Mouse (Mus musculus) stomach, embryonic 14.5 days (tissue): Measurements from ENCODE around the gene Nsrp1. TPM values are rescaled to one million over a fixed set of nuclear protein-coding genes. Genes with fewer than 3 reads are reported as not detected.
"Not testable (repeated sequence)": the region's sequence is repeated elsewhere in the genome, so short reads cannot be mapped to it uniquely, and the experiment has no call there.

Experiments used
- ATAC-seq: fragments of 200-750 bp; cut with Nextera tagmentation; 2 replicates; pipeline ENCODE4 v1.8.0; 2017; ENCODE audit warnings: low read depth, moderate TSS enrichment; ENCODE audit not compliant: insufficient number of reproducible peaks, insufficient read depth, low FRiP score
- H3K27ac ChIP-seq: fragments of 300-500 bp; sonication (generic); 2 replicates; pipeline ENCODE4 v1.5.1; 2014; ENCODE audit warnings: mild to moderate bottlenecking, low read length, moderate library complexity, mixed read lengths
- H3K27me3 ChIP-seq: fragments of 300-500 bp; sonication (generic); 2 replicates; pipeline ENCODE4 v1.6.1; 2014; ENCODE audit warnings: low read length, control low read depth, mixed read lengths; ENCODE audit not compliant: control insufficient read depth, insufficient read depth
- H3K36me3 ChIP-seq: fragments of 300-500 bp; sonication (generic); 2 replicates; pipeline ENCODE4 v1.6.1; 2014; ENCODE audit warnings: mild to moderate bottlenecking, control low read depth, low read length, moderate library complexity, mixed read lengths; ENCODE audit not compliant: control insufficient read depth, insufficient read depth
- H3K4me1 ChIP-seq: fragments of 300-500 bp; sonication (generic); 2 replicates; pipeline ENCODE4 v1.6.1; 2014; ENCODE audit warnings: low read length, control low read depth, mixed read lengths; ENCODE audit not compliant: control insufficient read depth, insufficient read depth
- H3K4me2 ChIP-seq: fragments of 300-500 bp; sonication (generic); replicated peaks from 2 replicates; pipeline ENCODE4 v1.6.1; 2014; ENCODE audit warnings: low read depth, low read length, control low read depth
- H3K4me3 ChIP-seq: fragments of 300-500 bp; sonication (generic); 2 replicates; pipeline ENCODE4 v1.5.1; 2014; ENCODE audit warnings: low read depth, low read length, control low read depth
- H3K9ac ChIP-seq: fragments of 300-500 bp; sonication (generic); replicated peaks from 2 replicates; pipeline ENCODE4 v1.6.1; 2014; ENCODE audit warnings: low read depth, mild to moderate bottlenecking, control low read depth, low read length, moderate library complexity, mixed read lengths
- H3K9me3 ChIP-seq: fragments of 300-500 bp; sonication (generic); 2 replicates; pipeline ENCODE4 v1.6.1; 2016; ENCODE audit warnings: low read depth, low read length, control low read depth; ENCODE audit not compliant: control insufficient read depth
- whole genome bisulfite sequencing: fragments of 180-500 bp; shearing (Covaris S2); extraction: QIAGEN DNeasy Blood & Tissue Kit; methylation state at CpG from one replicate; pipeline ENCODE4 v1.1.7; 2014; 5-methylcytosine and 5-hydroxymethylcytosine counted together
- polyA plus RNA-seq: library from polyadenylated mRNA; unstranded; fragments of >200 nt; fragmentation: Nextera tagmentation; extraction: Ambion mirVana; gene quantifications from 2 replicates; pipeline ENCODE4 v1.2.1, GENCODE M21; 2014

Nsrp1 gene
- polyA plus RNA-seq, 1 experiment from 2014 or later: 73.0 TPM

- H3K4me1 ChIP-seq, ATAC-seq, H3K27me3 ChIP-seq, H3K27ac ChIP-seq, H3K9me3 ChIP-seq: not testable (repeated sequence)
- peaks cover 19% of the 10 kb centered on the region for H3K36me3 ChIP-seq
- H3K9ac ChIP-seq: peak overlapping the region; percentile 79
- H3K4me2 ChIP-seq: peak overlapping the region; percentile 77
- WGBS: 62% methylated on average over 4 of the region's 4 CpGs
- peak overlapping the region; percentile 92 for H3K4me3 ChIP-seq
These were observed 904 bp downstream of the Nsrp1 start for GRCm38 (mm10) chr11:77077331-77077730.

- Histone ChIP-seq H3K4me3 (no peak overlapping the region), H3K36me3 (peaks cover 28% of the 10 kb centered on the region), H3K9me3 (no peaks in the 10 kb centered on the region), H3K27me3 (no peaks in the 10 kb centered on the region), H3K9ac (no peak overlapping the region), H3K4me2 (no peak overlapping the region), H3K4me1 (no peaks in the 10 kb centered on the region), H3K27ac (no peak overlapping the region)
- 64% methylated on average over 4 of the region's 4 CpGs for WGBS
- no peak for ATAC-seq
These were observed 7.5 kb downstream of the Nsrp1 start for GRCm38 (mm10) chr11:77070721-77071120.

GRCm38 (mm10) chr11:77068825-77069224, 9.4 kb downstream of the Nsrp1 start:
- no peak overlapping the region for H3K27ac ChIP-seq
- H3K9ac ChIP-seq: no peak overlapping the region
- ATAC-seq: no peak
- H3K9me3 ChIP-seq: no peaks in the 10 kb centered on the region
- H3K4me1 ChIP-seq: no peaks in the 10 kb centered on the region
- 79% methylated on average over 4 of the region's 4 CpGs for WGBS
- no peak overlapping the region for H3K4me2 ChIP-seq
- H3K36me3 ChIP-seq: peaks cover 18% of the 10 kb centered on the region
- no peaks in the 10 kb centered on the region for H3K27me3 ChIP-seq
- no peak overlapping the region for H3K4me3 ChIP-seq

GRCm38 (mm10) chr11:77063406-77063805, 14.8 kb downstream of the Nsrp1 start:
- Histone ChIP-seq H3K9ac (no peak overlapping the region), H3K36me3 (peaks cover 9% of the 10 kb centered on the region; the same call in 1 of the 2 replicates), H3K4me3 (no peak overlapping the region), H3K4me2 (no peak overlapping the region), H3K27me3 (no peaks in the 10 kb centered on the region), H3K9me3 (no peaks in the 10 kb centered on the region), H3K27ac (no peak overlapping the region), H3K4me1 (no peaks in the 10 kb centered on the region)
- WGBS: 92% methylated on average over 2 of the region's 2 CpGs
- ATAC-seq: no peak

GRCm38 (mm10) chr11:77061951-77062350, 16.3 kb downstream of the Nsrp1 start:
- H3K4me2 ChIP-seq: no peak overlapping the region
- peaks cover 9% of the 10 kb centered on the region; the same call in 1 of the 2 replicates for H3K36me3 ChIP-seq
- no peak for ATAC-seq
- 65% methylated on average over 5 of the region's 5 CpGs for WGBS
- no peaks in the 10 kb centered on the region for H3K4me1 ChIP-seq
- no peak overlapping the region for H3K9ac ChIP-seq
- no peaks in the 10 kb centered on the region for H3K27me3 ChIP-seq
- no peaks in the 10 kb centered on the region for H3K9me3 ChIP-seq
- H3K4me3 ChIP-seq: no peak overlapping the region
- H3K27ac ChIP-seq: no peak overlapping the region

GRCm38 (mm10) chr11:77042816-77043215, 35.4 kb downstream of the Nsrp1 start:
- no peak overlapping the region for H3K4me3 ChIP-seq
- ATAC-seq: no peak
- no peak overlapping the region for H3K27ac ChIP-seq
- H3K9ac ChIP-seq: no peak overlapping the region
- WGBS: 79% methylated on average over 2 of the region's 2 CpGs
- no peaks in the 10 kb centered on the region for H3K9me3 ChIP-seq
- H3K4me2 ChIP-seq: no peak overlapping the region
- no peaks in the 10 kb centered on the region for H3K27me3 ChIP-seq
- no peaks in the 10 kb centered on the region for H3K4me1 ChIP-seq
- peaks cover 19% of the 10 kb centered on the region for H3K36me3 ChIP-seq

- WGBS: 87% methylated on average over 4 of the region's 4 CpGs
These were observed 36.3 kb downstream of the Nsrp1 start for GRCm38 (mm10) chr11:77041891-77042290.

GRCm38 (mm10) chr11:77031151-77031934, 46.9 kb downstream of the Nsrp1 start:
- no peaks in the 10 kb centered on the region for H3K27me3 ChIP-seq

More at GRCm38 (mm10) chr11:77041891-77042290, 36.3 kb downstream of the Nsrp1 start:
- no peaks in the 10 kb centered on the region for H3K27me3 ChIP-seq
- no peaks in the 10 kb centered on the region for H3K4me1 ChIP-seq
- ATAC-seq: no peak
- H3K27ac ChIP-seq: no peak overlapping the region
- H3K9me3 ChIP-seq: no peaks in the 10 kb centered on the region
- no peak overlapping the region for H3K4me2 ChIP-seq
- no peak overlapping the region for H3K9ac ChIP-seq
- H3K4me3 ChIP-seq: no peak overlapping the region
- H3K36me3 ChIP-seq: peaks cover 16% of the 10 kb centered on the region

GRCm38 (mm10) chr11:77028157-77028556, 50.1 kb downstream of the Nsrp1 start:
- Histone ChIP-seq H3K27ac (no peak overlapping the region), H3K4me2 (no peak overlapping the region), H3K9me3 (no peaks in the 10 kb centered on the region), H3K9ac (no peak overlapping the region), H3K4me1 (no peaks in the 10 kb centered on the region), H3K36me3 (no peaks in the 10 kb centered on the region), H3K27me3 (no peaks in the 10 kb centered on the region), H3K4me3 (no peak overlapping the region)
- 83% methylated on average over 3 of the region's 3 CpGs for WGBS
- no peak for ATAC-seq

More at GRCm38 (mm10) chr11:77031151-77031934, 46.9 kb downstream of the Nsrp1 start:
- Histone ChIP-seq H3K9me3 (no peaks in the 10 kb centered on the region), H3K36me3 (no peaks in the 10 kb centered on the region), H3K4me3 (no peak overlapping the region), H3K4me2 (no peak overlapping the region), H3K9ac (no peak overlapping the region), H3K27ac (no peak overlapping the region), H3K4me1 (no peaks in the 10 kb centered on the region)
- no peak for ATAC-seq
- WGBS: 73% methylated on average over 14 of the region's 14 CpGs
